Mouse (Mus musculus): Measurements from ENCODE around the gene Gm15127. TPM values are rescaled to one million over a fixed set of nuclear protein-coding genes. Genes with fewer than 3 reads are reported as not detected.

The Gm15127 gene
- not detected for polyA plus RNA-seq (2014; fragmentation: Illumina TruSeq; extraction: RNeasy Lipid Tissue Mini Kit (QIAGEN cat#74804); ENCODE audit: low read depth, low replicate concordance)

DNA sequence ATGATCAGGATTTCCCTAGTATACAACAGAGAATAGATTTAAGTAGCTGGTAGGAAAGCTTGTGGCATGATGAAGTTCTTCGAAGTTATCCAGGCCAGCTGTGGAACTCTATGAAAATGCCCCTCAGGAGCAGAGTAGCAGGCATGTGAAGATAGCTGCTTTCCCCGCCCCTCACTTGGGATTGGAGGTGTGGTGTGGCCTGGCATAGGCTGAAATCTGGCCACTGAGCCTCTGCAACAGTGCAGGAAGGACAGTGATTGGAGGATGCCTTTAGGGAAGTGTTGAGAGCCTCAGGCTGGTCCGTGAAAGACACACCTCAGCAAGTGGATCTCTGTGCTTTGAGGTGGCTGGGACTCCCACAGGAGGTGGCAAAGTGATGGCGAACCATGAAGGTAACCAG is at the start of gene Gm15127:
Gene Gm15127, plus strand, starts transcription at position 301 of the 400 bp plus-strand sequence.

GRCm38 (mm10) chrX:148615053-148615452 is 48.3 kb upstream of the Gm15127 start, which contains the start of gene Gm8334:
Gene Gm8334 (minus strand): TSS chrX:148615153.

Other genes with a start within 250 kb of the Gm15127 start
- not detected for gene Gm15114, start 174.6 kb upstream of the Gm15127 start, polyA plus RNA-seq (2014; fragmentation: Illumina TruSeq; extraction: RNeasy Lipid Tissue Mini Kit (QIAGEN cat#74804); ENCODE audit: low read depth, low replicate concordance)
- gene Gm8334, start 48.4 kb upstream of the Gm15127 start, polyA plus RNA-seq (2014; fragmentation: Illumina TruSeq; extraction: RNeasy Lipid Tissue Mini Kit (QIAGEN cat#74804); ENCODE audit: low read depth, low replicate concordance): not detected
- gene Luzp4, start 194.0 kb downstream of the Gm15127 start, polyA plus RNA-seq (2014; fragmentation: Illumina TruSeq; extraction: RNeasy Lipid Tissue Mini Kit (QIAGEN cat#74804); ENCODE audit: low read depth, low replicate concordance): not detected

All from heart, adult 10 weeks (tissue).